Mouse (Mus musculus) lung, adult 10 weeks (tissue): ENCODE data around the gene Csrp2. TPM values are rescaled to one million over a fixed set of nuclear protein-coding genes. Genes with fewer than 3 reads are reported as not detected.

Experiments used
- polyA plus RNA-seq: library from polyadenylated mRNA; stranded (reverse); fragments of 350-450 nt; fragmentation: Illumina TruSeq; extraction: RNeasy Lipid Tissue Mini Kit (QIAGEN cat#74804); gene quantifications from one replicate; pipeline ENCODE4 v1.2.3, GENCODE M21; 2014; ENCODE audit warnings: low read depth, low replicate concordance; ENCODE audit not compliant: insufficient read depth

The Csrp2 gene
- polyA plus RNA-seq, result 120 TPM

DNA sequence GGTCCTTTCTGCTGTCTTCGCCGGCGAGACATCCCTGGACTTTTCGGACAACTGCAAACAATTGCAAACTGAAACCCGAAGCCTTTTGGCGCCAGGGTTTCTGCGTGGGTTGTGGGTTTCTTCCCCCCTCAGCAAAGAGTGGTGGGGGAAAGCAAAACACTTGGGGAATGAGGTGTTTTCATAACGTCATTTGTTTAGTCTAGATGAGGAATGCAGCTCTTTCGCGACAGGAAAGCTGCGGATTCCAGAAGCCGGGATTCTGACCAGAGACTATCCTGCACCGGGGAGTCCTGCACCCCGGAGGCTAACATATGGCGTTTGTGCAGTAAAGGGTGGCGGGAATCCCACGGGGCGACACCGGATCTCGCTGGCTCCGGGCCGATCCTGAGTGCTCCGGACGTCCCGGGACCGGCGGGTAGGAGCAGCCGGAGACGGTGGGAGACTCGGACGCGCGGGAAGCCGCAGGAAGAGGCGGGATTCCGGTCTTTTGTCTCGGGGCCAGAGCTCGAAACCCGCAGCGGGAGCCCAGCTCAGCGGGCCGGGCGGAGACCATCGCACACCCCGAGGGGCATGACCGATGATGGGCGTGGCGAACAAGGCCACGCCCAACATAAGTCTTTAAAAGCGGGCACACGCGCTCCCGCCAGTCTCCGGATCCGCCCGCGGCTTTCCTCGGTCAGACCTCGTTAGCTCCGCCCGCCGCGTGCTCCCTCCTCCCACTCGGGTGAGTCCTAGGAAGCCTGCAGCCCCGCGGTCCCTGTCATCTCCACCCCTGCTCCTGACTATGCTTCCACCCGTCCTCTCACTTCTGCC, at the start of gene Csrp2:
Gene Csrp2, plus strand, starts transcription at position 259 of the 813 bp plus-strand sequence.

Other genes with a start within 250 kb of the Csrp2 start
- gene E2f7, start 174.3 kb upstream of the Csrp2 start, polyA plus RNA-seq, result 0.29 TPM
- 8.8 TPM for gene Zdhhc17, start 90.4 kb downstream of the Csrp2 start, polyA plus RNA-seq
- gene Osbpl8, start 245.0 kb downstream of the Csrp2 start, polyA plus RNA-seq, result 8.6 TPM